Mouse (Mus musculus) heart, adult 8-10 months (tissue): ENCODE measurements around the gene P2rx1. TPM values are rescaled to one million over a fixed set of nuclear protein-coding genes. Genes with fewer than 3 reads are reported as not detected.

ENCODE experiments used
- DNase-seq: peaks from one replicate; pipeline ENCODE4 v3.0.0; 2022; ENCODE audit warnings: low spot score
- total RNA-seq, 4 experiments: library from RNA; stranded (reverse); gene quantifications; 2 replicates each; pipeline ENCODE4 v1.2.4; 2022

The P2rx1 gene
- total RNA-seq, 4 experiments from 2014 or later: 0.35 to 0.49 (median 0.43) TPM

DNA sequence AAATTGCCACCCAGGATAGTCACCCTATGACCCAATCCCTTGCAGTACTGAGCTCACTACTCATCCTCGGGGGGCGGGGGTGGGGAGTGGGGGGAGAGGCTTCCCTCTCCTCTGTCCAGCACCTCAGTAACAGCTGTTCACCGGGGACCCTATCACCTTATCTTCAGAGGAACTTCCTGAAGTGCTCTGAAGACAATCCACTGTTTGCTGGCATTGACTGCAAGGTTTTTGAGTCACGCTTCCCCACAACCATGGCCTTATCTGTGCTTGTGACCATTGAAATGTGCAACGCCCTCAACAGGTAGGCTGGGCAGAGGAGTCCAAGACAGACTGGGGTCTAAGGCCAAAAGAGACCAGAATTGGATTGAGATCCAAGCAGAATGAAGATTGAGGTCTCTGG is 11.1 kb upstream of the P2rx1 start:
- no peak for DNase-seq

DNA sequence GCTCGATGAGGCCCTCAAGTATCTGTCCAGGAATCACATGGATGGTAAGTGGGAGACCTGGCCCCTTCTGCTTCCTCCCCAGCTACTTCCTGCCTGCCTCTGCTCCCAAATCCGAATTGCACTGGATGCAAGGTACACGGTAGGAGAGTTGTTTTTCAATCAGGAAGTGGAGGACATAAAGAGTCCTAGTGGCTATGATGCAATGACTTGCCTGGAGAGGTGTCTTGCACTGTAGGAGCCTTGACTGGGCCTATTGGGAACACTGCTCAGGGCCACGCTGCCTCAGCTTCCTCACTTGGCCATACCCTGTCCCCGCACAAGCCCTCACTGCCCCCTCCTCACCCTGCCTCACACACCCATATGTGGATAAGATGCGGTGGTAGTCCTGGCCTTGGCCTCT is 9.9 kb upstream of the P2rx1 start:
- DNase-seq: no peak

DNA sequence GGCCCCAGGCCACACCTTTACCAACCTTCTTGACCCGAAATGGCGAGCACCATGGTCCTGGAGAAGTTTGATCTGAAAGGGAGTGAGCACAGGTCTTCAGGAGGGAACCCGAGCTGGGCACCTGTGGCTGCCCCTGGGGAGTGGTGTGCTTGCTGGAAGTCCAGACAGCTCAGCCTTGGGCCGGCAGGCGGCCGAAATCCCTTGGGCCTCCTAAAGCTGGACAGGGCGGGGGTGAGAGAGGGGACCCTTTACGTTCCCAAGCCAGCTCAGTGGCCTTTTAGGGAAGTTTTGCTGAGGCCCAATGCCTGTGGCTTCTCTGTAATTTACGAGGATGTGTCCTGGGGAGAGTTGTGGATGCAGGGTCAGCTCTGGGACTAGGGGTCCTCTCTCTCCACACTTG is 8.2 kb upstream of the P2rx1 start:
- no peak for DNase-seq

DNA sequence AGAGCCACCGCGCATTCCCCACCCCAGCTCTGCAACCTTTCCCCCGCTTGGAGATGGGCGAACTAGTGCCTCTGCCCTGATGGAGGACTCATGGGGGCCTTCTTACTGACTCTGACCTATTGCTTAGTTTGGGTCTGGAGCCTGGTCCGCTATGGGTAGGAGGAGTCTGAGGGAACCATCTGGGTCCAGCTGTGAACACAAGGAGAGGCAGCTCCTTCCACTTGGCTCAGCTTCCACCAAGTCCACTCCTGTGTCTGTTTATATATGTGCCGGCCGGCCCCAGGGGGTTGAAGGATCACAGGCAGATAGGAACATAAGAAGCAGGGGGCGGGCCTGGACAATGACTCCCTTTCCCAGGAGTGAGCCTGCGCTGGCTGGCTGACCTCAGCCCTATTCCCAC is 6.9 kb upstream of the P2rx1 start:
- DNase-seq: no peak

DNA sequence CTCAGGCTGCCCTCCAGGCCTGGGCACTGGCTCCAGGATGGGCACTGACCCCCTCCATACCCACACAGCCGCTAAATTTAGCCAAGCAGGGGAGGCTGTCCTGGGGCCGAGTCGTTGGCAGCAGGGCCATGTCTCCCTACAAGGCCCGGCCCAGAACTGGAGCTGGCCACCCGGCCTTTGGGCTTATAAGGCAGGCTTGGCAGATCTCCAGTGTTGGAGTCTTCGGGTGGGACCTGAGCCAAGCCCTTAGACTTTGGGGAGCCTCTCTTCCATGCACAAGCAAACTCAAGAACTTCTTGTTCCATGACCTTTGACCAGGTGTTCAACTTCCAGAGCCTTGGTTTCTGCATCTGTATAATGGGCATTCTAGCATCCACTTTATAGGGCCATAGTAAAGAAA is 2.6 kb upstream of the P2rx1 start:
- DNase-seq: no peak

DNA sequence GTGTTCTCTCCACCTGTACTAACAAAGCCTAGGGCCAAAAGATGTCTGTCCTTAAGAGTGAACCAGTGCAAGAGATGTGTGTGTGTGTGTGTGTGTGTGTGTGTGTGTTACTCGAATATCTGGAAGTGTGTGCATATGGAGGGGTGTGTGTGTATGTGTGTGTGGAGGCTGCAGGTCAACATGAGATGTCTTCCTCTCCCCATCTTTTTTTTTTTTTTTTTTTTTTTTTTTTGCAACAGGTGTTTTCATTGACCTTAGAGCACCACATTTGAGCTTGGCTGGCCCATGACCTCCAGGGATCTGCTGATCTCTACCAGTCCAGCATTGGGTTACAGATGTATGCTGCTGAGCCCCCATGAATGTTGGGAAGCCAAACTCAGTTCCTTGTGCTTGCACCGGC is 2.1 kb upstream of the P2rx1 start:
- DNase-seq: no peak

DNA sequence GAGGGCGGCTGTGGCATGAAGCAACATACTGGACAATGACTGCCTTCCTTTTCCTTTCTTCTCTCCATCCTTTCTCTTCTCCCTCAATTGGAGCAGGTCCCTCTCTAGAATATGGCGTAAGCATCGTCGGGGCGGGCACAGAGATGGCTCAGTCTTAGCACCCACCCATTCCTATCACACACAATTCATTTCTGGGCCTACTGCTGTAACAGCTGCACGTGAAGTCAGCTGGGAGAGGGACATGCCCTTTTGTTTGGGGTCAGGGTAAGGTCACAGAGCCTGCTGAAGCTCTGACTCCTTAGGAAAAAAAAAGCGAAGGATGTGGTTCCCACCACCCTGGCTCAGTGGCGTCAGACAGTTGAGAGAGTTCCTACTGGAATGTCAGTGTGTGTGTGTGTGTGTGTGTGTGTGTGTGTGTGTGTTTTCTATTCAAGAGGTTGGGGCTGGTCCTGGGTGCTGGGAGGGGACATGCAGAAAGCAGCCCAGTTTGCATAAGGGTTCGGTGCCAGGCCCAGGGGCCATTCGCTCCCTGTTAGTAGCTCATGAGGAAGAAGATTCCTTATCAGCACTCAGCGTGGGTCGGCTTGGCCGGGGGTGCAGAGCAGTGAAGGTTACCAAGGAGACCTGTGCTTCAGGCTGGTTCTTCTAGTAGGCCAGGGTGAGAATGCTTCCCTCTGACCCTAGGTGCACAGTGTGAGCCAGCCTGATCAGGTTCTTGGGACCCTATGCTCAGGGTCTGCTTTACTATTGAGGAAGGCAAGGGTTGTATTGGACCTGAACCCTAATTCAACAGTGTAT is 1.2 kb upstream of the P2rx1 start:
- no peak for DNase-seq

DNA sequence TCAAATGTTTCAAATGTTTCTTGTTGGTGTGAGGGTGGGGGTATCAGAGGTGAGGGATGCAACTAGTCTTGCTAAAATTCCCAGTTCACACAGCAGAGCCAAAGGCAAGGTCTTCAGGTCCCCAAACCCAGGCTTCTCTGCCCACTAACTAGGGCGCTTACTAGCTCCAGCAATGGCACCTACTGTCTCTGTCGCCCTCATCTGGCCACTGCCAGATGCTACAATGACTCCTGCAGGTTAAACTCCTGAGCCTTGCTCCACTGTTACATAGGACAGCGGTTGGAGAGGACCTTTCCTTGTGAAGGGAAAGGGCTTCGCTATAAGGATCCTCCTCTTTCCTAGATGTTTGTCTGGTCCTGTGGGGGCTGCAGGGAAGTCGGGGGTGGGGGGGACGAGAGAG is 2.1 kb downstream of the P2rx1 start:
- DNase-seq: peak; percentile 69

DNA sequence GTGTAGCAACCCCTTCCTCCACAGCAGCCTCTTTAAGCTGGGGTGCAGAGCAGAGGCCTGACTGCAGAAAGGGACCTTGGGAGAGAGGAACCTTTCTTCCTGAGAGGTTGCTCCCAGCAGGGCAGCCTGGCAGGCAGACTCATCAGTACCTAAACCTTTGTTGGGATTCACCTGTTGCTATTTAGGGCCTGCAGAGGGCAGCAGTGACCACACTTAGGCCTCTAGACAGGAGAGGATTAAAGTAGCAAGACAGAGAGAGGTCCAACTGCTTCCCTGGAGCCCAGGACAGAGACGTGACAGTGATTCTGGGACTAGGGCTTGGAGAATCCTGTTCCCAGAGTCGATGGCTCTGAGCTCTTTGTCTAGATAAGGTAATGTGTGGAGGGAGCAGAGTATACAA is 7.5 kb downstream of the P2rx1 start:
- DNase-seq: peak; percentile 46

DNA sequence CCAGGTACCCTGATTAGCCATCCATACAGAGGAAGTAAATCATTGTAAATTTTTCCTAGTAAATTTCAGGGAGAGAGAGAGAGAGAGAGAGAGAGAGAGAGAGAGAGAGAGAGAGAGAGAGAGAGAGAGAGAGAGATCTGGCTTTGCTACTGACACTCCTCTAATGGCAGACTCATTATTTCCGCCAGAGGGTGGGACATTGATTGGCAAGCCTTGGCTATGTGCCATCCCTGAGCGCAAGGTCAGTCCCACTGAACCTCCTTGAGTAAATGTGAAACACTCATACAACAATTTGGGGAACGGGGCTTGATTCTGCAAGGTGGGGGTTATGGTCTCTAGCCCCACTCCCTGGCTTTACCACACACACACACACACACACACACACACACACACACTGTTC is 8.2 kb downstream of the P2rx1 start:
- no peak for DNase-seq

DNA sequence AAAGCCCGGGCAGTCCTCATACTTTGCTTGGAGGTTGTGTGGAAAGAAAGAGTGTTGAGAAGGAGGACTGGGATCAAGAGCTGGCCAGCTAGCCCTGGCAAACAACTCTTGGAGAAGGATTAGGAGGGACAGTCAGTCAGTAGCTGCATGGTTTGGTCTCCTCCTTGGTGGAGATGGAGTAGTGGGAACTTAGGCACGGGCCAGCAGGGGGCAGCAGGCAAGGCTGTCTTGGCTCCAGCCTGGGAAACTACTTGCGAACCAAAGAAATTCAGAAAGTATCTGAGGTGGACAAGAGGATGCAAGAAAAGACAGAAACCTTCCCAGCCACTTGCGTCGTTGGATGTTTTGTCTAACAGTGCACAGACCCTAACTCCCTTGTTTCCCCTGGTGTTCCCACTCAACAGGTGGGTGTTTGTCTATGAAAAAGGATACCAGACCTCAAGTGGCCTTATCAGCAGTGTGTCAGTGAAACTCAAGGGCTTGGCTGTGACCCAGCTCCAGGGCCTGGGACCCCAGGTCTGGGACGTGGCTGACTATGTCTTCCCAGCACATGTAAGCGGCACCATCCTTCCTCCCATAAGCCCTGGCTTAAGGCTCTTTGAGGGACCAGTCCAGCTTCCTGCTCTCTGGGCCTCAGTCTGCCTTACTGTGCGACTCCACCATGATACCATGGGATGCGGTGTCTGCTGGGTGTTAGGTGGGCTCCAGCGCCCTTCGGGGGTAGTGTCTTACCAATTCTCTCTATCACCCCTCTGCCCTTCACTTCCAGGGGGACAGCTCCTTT is 9.0 kb downstream of the P2rx1 start:
- DNase-seq: no peak

DNA sequence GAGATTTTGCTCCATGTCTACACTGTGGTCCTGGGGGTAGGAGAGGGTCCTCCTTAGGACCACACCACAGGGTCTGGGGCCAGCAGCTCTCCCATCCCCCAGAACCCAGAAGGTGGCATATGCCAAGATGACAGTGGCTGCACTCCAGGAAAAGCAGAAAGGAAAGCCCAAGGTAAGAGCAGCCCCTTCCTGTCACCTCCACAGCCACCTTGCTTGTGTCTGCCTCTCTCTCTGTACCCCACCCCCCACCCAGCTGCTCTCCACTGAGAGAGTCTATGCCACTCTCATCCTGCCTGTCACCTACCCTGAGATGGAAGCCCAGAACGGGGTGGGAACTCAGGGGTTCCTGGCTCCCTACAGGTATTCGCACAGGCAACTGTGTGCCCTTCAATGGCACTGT is 9.9 kb downstream of the P2rx1 start:
- DNase-seq: no peak

DNA sequence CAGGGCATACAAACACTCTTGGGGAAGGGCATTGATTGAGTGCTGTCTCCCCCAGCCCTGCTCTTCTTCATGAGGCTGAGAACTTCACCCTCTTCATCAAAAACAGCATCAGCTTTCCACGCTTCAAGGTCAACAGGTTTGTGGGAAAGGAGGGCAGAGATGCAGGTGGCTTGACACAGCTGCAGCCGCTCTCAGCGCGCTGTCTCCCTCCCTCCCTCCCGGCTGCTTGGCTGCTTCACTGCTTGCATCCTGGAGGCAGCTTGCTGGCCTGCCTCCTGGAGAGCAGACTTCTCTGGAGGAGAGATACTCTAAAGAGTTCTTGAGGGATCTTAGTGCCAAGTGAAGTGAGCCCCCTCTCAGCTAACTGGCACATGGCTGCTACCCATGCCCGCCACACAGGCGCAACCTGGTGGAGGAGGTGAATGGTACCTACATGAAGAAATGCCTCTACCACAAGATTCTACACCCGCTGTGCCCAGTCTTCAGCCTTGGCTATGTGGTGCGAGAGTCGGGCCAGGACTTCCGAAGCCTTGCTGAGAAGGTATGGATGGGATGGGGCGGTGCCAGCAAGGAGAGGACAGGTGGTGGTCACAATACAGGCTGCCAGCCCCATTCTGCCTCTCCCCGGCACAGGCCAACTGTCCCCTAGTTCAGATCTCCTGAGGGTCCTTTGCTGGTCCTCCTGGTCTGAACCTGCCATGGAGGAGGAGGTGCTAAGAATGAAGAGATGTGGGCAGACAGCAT is 10.8 kb downstream of the P2rx1 start:
- no peak for DNase-seq

DNA sequence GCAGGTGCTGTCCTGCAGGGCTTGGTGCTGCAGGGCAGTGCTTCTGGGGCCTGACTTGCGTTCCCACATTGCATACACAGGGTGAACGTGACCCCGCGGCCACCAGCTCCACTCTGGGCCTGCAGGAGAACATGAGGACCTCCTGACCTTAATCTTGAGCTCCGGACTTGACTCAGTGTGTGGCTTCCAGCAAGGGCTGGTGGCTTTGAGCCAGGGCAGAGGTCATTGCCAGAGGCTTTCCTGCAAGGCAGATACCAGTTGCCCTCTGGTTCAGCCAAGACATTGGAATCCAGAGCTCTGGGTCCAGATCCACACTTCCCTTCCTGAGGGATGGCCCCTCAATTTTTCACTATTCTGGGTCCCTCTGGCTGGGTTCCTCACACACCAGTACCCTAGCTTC is 15.1 kb downstream of the P2rx1 start:
- no peak for DNase-seq

DNA sequence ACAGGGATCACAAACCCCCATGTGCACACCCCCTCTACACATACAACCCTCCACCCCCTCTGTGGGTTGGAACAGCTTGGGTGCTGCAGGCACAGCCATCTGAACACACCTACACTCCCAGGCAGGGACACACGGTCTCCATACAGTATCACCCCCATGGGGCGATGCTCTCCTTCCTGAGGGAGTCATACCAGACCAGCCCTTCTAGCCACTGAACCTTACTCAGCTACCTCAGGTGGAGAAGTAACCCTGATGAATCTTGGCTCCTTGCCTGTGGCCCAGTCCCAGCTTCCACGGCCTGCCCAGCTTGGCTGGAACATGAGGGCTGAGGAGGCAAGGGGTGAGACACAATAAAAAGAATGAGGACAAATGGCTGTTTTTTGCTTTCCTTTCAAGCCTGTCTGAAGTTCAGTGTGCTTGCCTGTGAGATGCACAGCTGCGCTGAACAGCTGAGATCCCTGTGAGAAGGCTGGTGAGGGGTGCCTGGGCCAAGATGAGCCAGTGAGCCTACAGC is 16.0 kb downstream of the P2rx1 start:
- no peak for DNase-seq

DNA sequence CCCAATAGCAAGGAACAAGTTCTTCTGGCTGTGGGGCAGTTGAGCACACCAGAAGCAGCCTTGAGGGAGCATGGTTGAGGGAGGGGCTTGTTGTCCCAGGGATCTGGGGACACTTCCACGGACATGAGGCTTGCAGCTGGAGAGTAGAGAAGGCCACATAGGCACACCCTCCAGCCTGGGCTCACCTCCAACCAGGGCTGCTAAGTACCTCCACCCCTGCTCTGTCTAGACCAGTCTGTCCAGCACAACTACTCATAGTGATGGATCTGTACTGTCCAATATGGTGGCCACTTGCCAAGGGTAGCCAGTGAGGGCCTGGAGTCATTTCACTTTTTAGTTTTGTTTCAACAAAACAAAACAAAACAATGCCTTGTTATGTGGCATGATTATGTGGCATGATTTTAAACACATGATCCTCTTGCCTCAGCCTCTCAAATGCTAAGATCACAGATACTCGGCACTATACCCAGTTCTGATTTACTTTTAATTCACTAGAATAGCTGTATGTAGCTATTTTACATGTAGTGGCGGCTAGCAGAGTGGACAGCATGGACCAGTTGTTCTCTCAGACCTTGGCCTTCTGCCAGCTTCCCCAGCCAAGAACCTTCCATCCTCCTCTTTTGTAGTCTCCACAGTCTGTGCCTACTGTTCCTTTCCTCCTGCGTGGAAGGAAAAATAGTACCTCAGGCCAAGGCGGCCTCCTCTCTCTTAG is 16.6 kb downstream of the P2rx1 start:
- peak; percentile 53 for DNase-seq

DNA sequence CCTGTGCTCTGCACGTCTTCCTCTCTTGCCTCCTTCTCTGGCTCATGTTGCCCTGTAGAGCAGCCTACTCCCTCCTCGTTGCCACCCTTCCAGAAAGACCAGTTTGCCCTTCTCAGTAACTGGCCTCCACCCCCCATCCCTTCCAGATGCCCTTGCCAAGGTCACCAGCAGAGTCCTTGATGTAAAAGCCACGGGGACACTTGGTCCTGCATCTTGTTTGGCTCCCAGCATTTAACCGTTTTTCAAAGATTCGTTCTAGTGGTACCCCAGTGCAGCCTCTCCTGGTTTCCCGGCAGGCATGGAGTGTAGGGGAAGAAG is 17.2 kb downstream of the P2rx1 start:
- no peak for DNase-seq

DNA sequence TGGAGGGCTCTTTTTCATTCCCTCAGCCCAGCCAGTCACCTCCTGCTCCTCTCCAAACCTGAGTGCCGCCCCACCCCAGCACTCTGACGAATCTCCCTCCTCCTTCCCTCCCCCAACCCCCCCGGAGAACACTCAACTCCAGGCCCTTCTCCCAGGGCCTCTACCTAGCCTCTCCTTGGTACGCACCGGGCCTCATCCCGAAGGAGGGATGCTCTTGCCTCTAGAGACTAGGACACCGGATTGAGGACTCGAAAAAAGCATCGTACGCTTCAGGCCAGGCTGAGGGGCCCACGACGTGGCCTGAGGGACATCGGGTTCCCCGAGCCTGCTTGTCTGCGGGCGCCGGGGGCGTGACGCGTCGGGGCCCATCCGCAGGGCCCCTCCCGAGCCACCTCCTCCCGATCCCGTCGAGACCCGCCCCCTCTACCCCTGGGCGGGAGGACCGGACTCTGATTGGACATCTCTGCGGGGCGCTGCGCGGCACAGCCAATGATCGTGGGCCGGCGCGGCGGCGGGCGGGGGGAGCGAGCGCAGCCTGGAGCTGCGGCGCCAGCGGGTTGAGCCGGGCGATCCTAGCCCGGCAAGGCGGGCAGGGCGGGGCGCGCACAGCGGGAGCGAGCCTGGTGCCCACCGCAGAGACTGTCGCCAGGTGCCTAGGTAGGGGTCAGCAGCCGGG is 19.7 kb downstream of the P2rx1 start, which contains the start of gene Camkk1:
Gene Camkk1 (plus strand): TSS at position 538 of the 676 bp plus-strand sequence.
- DNase-seq: peak; percentile 88

DNA sequence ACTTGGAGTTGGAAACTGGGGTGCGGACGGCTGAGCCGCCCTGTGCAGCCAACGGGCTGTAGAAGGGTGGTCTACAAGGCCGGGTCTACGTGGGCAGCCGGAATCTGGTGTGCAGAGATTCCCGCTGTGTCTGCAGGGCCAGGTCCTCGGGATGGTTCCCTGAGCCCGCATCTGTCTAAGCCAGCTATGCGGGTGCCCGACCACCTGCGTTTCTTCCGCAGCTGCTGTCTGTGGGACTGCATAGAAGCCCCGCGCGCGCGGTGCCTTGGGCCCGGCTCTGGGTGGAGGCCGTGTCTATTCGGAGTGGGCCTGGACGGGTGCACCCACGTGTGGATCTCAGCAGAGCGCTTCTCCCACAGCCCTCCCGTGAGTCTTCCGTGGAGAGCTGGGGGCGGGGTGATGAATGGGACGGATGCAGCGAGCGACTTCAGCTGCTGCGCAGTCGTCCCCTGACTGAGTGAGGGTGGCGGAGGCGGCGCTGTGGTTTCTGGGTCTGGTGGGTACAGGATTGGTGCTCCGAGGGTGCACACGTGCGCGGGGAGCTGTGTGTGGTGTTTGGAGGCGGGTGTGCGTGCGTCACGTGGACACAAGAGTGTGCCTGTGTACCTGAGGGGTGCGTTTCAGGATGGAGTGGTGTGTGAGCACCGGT is 20.4 kb downstream of the P2rx1 start:
- no peak for DNase-seq

DNA sequence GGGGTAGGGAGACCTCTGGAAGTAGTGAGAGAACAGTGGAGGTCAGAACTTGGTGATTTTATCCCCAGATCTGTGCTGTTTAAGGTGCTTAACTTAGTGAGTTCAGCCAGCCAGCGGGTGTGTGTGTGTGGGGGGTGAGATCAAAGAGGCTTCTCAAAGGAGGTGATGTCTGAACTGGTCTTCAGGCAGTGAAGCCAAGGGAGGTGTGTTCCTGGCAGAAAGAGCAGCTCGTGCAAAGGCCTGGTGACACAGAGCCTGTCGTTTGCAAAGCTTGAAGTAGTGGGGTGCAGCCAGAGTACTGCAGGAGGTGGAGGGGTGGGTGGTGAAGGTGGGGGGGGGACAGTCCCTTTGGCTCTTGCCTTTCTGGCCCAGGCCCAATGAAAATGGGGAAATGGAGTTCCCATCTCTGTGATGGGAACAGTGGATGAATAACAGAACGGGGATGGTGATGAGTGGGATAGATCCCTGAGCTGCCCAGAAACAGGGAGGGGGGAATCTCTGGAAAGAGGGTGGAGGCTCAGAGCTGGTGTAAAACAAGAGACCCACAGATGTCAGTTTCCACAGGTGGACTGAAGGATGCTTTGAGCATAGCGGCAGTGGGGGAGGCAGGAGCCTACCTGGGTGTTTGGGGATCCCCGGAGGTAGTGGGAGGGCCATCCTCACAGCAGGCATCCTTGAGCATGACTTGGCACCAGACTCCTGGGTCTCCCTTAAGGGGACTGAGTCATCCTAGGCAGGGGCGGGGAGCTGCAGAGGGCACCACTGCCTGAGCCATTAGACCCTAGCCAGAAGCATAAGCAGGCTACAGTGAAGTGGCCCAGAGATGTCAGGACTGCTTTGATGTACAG is 22.3 kb downstream of the P2rx1 start:
- no peak for DNase-seq
